ENCODE assay signal across 8 mouse cellular contexts in the genomic region with DNA sequence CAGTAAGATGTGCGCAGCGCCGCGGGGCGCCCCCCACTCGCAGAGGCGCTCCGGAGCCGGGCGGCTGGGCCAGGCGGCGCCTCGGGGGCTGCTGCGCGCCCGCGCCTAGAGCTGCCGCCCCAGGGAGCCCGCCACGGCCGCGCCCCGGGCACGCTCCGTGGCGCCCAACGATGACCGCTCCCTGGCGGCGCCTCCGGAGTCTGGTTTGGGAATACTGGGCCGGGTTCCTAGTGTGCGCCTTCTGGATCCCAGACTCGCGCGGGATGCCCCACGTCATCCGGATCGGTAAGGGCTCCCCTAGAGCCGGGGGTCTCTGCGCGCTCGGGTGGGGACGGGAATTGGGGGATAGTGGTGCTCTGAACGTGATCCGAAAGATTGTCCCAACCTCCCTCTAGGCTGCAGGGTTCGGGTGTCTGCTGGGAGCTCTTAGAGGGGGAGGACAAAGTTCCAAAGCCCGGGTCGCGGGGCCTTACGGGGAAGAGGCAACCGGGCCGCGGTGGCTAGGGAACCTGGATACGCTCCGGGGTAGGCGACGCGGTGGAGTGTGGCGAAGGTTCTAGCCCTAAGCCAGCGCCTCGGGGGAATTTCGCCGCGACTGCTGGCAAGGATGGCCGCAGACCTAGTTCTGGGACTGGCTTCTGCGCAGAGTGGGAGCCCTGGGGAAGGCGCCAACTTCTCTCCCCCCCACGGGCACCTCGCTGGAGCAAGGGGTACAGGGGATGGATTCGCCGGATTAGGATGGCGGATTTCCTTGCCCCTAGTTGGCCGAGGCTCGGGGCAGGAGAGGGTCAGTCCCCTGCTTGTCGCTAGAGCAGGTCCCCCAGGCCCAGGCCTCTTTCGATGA. TPM values are rescaled to one million over a fixed set of nuclear protein-coding genes. Genes with fewer than 3 reads are reported as not detected.
DNase-seq lines count a peak whose midpoint lies in the region; ATAC-seq and TF ChIP-seq lines count a peak whose summit lies in the region.
"Had no signal": no experiment of that assay in that cellular context is flagged by ENCODE, and none has a peak within 500 bp of the region (broad histone marks: within the 10 kb centered on the region; RNA-seq: fewer than 3 reads in every experiment).

Gene Grik3 (plus strand): TSS at position 40 of the 844 bp plus-strand sequence.

- peak within 1 kb of the TSS; percentile 20 for H3K4me3 ChIP-seq in liver, embryonic 11.5 days (ENCODE audit: low read depth, low read length)
- H3K4me3 ChIP-seq in liver, postnatal 0 days (ENCODE audit: low read depth, low read length), result no peak within 1 kb of the TSS
- peak within 1 kb of the TSS; percentile 57 for H3K4me3 ChIP-seq in forebrain, embryonic 13.5 days
- peak within 1 kb of the TSS; percentile 54 for H3K4me3 ChIP-seq in olfactory bulb, adult 2 months (ENCODE audit: insufficient read depth, low read depth, low read length)
- H3K4me3 ChIP-seq: myocyte had no signal

- DNase-seq in liver, embryonic 11.5 days (ENCODE audit: low spot score), result no peak
- DNase-seq in liver, postnatal 0 days, result no peak
- peak; percentile 14 to 37 for DNase-seq in layer of hippocampus, postnatal 36 days
- no peak for DNase-seq in gastrocnemius, adult 18-20 months (ENCODE audit: low spot score)
- DNase-seq in right cerebral cortex, postnatal 25 days, result no peak

- no peak within 1 kb of the TSS for H3K27ac ChIP-seq in liver, embryonic 11.5 days (ENCODE audit: low read depth, low read length)
- H3K27ac ChIP-seq in liver, postnatal 0 days (ENCODE audit: low read depth), result no peak within 1 kb of the TSS
- peak within 1 kb of the TSS; percentile 89 for H3K27ac ChIP-seq in forebrain, embryonic 13.5 days
- peak within 1 kb of the TSS; percentile 74 for H3K27ac ChIP-seq in olfactory bulb, adult 2 months (ENCODE audit: insufficient read depth, low read depth, low read length)

- peak within 1 kb of the TSS; percentile 47 for H3K4me2 ChIP-seq in liver, embryonic 11.5 days
- H3K4me2 ChIP-seq in liver, postnatal 0 days (ENCODE audit: low read depth, low read length), result no peak within 1 kb of the TSS
- H3K4me2 ChIP-seq in forebrain, embryonic 13.5 days, result peak within 1 kb of the TSS; percentile 72

- TF ChIP-seq CTCF in liver, postnatal 0 days (IDR thresholded peaks at IDR 0.05; ENCODE audit: low read depth), result no peak
- no peak for TF ChIP-seq CTCF in olfactory bulb, adult 2 months (IDR thresholded peaks at IDR 0.05; ENCODE audit: insufficient read depth, low read depth, low read length)

- H3K36me3 ChIP-seq in liver, embryonic 11.5 days (ENCODE audit: control insufficient read depth, insufficient read depth, low read length), result no peaks in the 10 kb centered on the region
- H3K36me3 ChIP-seq in liver, postnatal 0 days (replicated peaks; ENCODE audit: insufficient read depth, low read length), result no peaks in the 10 kb centered on the region
- no peaks in the 10 kb centered on the region for H3K36me3 ChIP-seq in forebrain, embryonic 13.5 days (ENCODE audit: poor library complexity, severe bottlenecking)

- TF ChIP-seq POLR2A in olfactory bulb, adult 2 months (IDR thresholded peaks at IDR 0.05; ENCODE audit: insufficient read depth, low read depth, low read length), result no peak

- TF ChIP-seq EP300 in liver, postnatal 0 days (IDR thresholded peaks at IDR 0.05; ENCODE audit: low read depth), result no peak

- peaks cover 2% of the 10 kb centered on the region; the same call in 1 of the 2 replicates for H3K4me1 ChIP-seq in liver, embryonic 11.5 days (replicated peaks; ENCODE audit: control insufficient read depth, insufficient read depth, low read length)
- H3K4me1 ChIP-seq in liver, postnatal 0 days (ENCODE audit: insufficient read depth), result no peaks in the 10 kb centered on the region
- peaks cover 99% of the 10 kb centered on the region for H3K4me1 ChIP-seq in forebrain, embryonic 13.5 days
- peaks cover 47% of the 10 kb centered on the region for H3K4me1 ChIP-seq in olfactory bulb, adult 2 months (ENCODE audit: control insufficient read depth, insufficient read depth, low read length)

- WGBS in liver, embryonic 11.5 days, result 2% methylated on average over 75 of the region's 77 CpGs
- 2% methylated on average over 55 of the region's 77 CpGs for WGBS in liver, postnatal 0 days (ENCODE audit: insufficient replicate concordance)
- under 1% methylated on average over 76 of the region's 77 CpGs for WGBS in forebrain, embryonic 13.5 days
- under 1% methylated on average over 75 of the region's 77 CpGs for WGBS in olfactory bulb, adult 2 months

- H3K9ac ChIP-seq in liver, embryonic 11.5 days (ENCODE audit: low read depth, low read length), result no peak within 1 kb of the TSS
- no peak within 1 kb of the TSS for H3K9ac ChIP-seq in liver, postnatal 0 days (replicated peaks)
- peak within 1 kb of the TSS; percentile 83 for H3K9ac ChIP-seq in forebrain, embryonic 13.5 days

- no peak for ATAC-seq in liver, embryonic 11.5 days (replicated peaks; ENCODE audit: low FRiP score)
- no peak for ATAC-seq in liver, postnatal 0 days
- peak; percentile 3; the same call in 1 of the 2 replicates for ATAC-seq in forebrain, embryonic 13.5 days

- no peaks in the 10 kb centered on the region for H3K9me3 ChIP-seq in liver, embryonic 11.5 days (ENCODE audit: control insufficient read depth, low read length)
- H3K9me3 ChIP-seq in liver, postnatal 0 days (ENCODE audit: low read length), result no peaks in the 10 kb centered on the region
- H3K9me3 ChIP-seq in forebrain, embryonic 13.5 days (replicated peaks), result no peaks in the 10 kb centered on the region

- peaks cover 98% of the 10 kb centered on the region for H3K27me3 ChIP-seq in liver, embryonic 11.5 days (replicated peaks; ENCODE audit: control insufficient read depth, insufficient read depth, low read length)
- H3K27me3 ChIP-seq in liver, postnatal 0 days (ENCODE audit: insufficient read depth, low read length), result peaks cover 78% of the 10 kb centered on the region
- H3K27me3 ChIP-seq in forebrain, embryonic 13.5 days, result peaks cover 100% of the 10 kb centered on the region

RNA-seq across cellular contexts. Expression of gene Grik3, which starts in this region (rescaled TPM):
- polyA plus RNA-seq in liver, embryonic 11.5 days (2014; fragmentation: Nextera tagmentation; extraction: Ambion mirVana), result 0.01 and 0.06 TPM in 2 replicates
- polyA plus RNA-seq in liver, postnatal 0 days (2015; fragmentation: Nextera tagmentation; extraction: Ambion mirVana), result 0.01 TPM in 1 of 2 replicates, not detected in the other
- polyA plus RNA-seq in forebrain, embryonic 13.5 days (2015; fragmentation: Nextera tagmentation; extraction: Ambion mirVana), result 4.7 and 4.9 TPM in 2 replicates
- 10 to 100 TPM; 21.7 to 25.5 TPM for total RNA-seq in layer of hippocampus, postnatal 36 days (2021)
- polyA plus RNA-seq in olfactory bulb, adult 2 months (2012; ENCODE audit: insufficient read depth, insufficient read length, low replicate concordance, missing spikeins), result 45.0 TPM in 1 of 2 replicates, not detected in the other
- under 1 TPM; 0.12 to 0.18 TPM for total RNA-seq in gastrocnemius, adult 18-20 months (2021)
- polyA plus RNA-seq: myocyte had no signal

Comparison
In these comparisons a context has a peak if more than half of its experiments do, and no peak if none do; other contexts are left out.
1. RNA of gene Grik3 (total RNA-seq): 21.7 to 25.5 TPM in layer of hippocampus, postnatal 36 days; 0.12 to 0.18 TPM in gastrocnemius, adult 18-20 months; every median in the first group is over 10 times any median in the second.
2. DNase-seq: peak in layer of hippocampus, postnatal 36 days (2 of 2); none in liver, embryonic 11.5 days (single experiment), liver, postnatal 0 days (single experiment), gastrocnemius, adult 18-20 months (single experiment) and right cerebral cortex, postnatal 25 days (single experiment).
3. H3K27ac ChIP-seq: peak in forebrain, embryonic 13.5 days (single experiment) and olfactory bulb, adult 2 months (single experiment); none in liver, embryonic 11.5 days (single experiment) and liver, postnatal 0 days (single experiment).